In genomic region chr14:28980482-28980881, GRCm38 (mm10) we compare ENCODE assay signal across 13 mouse cellular contexts. TPM values are rescaled to one million over a fixed set of nuclear protein-coding genes. Genes with fewer than 3 reads are reported as not detected.
DNase-seq lines count a peak whose midpoint lies in the region; ATAC-seq and TF ChIP-seq lines count a peak whose summit lies in the region.
"Had no signal": no experiment of that assay in that cellular context is flagged by ENCODE, and none has a peak within 500 bp of the region (broad histone marks: within the 10 kb centered on the region; RNA-seq: fewer than 3 reads in every experiment).

No protein-coding gene starts in this region.

- no peak for TF ChIP-seq EP300 in heart, postnatal 0 days (IDR thresholded peaks at IDR 0.05; ENCODE audit: low read depth)
- TF ChIP-seq EP300 in lung, postnatal 0 days (IDR thresholded peaks at IDR 0.05) = no peak

- no peak for ATAC-seq in heart, postnatal 0 days (ENCODE audit: insufficient read depth, low read depth)
- ATAC-seq in lung, postnatal 0 days = no peak

- no peak overlapping the region for H3K27ac ChIP-seq in heart, postnatal 0 days (ENCODE audit: low read depth)
- H3K27ac ChIP-seq in lung, postnatal 0 days (ENCODE audit: low read length) = no peak overlapping the region

- 55% methylated on average over 3 of the region's 3 CpGs for WGBS in heart, postnatal 0 days
- WGBS in lung, postnatal 0 days = 32% methylated on average over 3 of the region's 3 CpGs

- H3K36me3 ChIP-seq in heart, postnatal 0 days (replicated peaks; ENCODE audit: control insufficient read depth, insufficient read depth, low read length) = no peaks in the 10 kb centered on the region
- no peaks in the 10 kb centered on the region for H3K36me3 ChIP-seq in lung, postnatal 0 days (ENCODE audit: insufficient read depth, low read length)

- H3K4me3 ChIP-seq in heart, postnatal 0 days (ENCODE audit: low read depth, low read length) = no peak overlapping the region
- H3K4me3 ChIP-seq in lung, postnatal 0 days (ENCODE audit: low read depth, low read length) = no peak overlapping the region

- no peaks in the 10 kb centered on the region for H3K27me3 ChIP-seq in heart, postnatal 0 days (ENCODE audit: control insufficient read depth, insufficient read depth, low read length)
- no peaks in the 10 kb centered on the region for H3K27me3 ChIP-seq in lung, postnatal 0 days (replicated peaks; ENCODE audit: insufficient read depth, low read length)

- no peaks in the 10 kb centered on the region for H3K4me1 ChIP-seq in heart, postnatal 0 days (ENCODE audit: control insufficient read depth, insufficient read depth)
- H3K4me1 ChIP-seq in lung, postnatal 0 days (ENCODE audit: insufficient read depth, low read depth, low read length) = no peaks in the 10 kb centered on the region

- H3K9ac ChIP-seq in heart, postnatal 0 days (replicated peaks; ENCODE audit: low read depth, low read length) = no peak overlapping the region
- H3K9ac ChIP-seq in lung, postnatal 0 days (replicated peaks; ENCODE audit: low read depth) = no peak overlapping the region

- H3K4me2 ChIP-seq in heart, postnatal 0 days (ENCODE audit: low read depth, low read length) = no peak overlapping the region
- no peak overlapping the region for H3K4me2 ChIP-seq in lung, postnatal 0 days (replicated peaks; ENCODE audit: low read depth, low read length)

- H3K9me3 ChIP-seq in heart, postnatal 0 days (replicated peaks; ENCODE audit: control insufficient read depth, low read length) = no peaks in the 10 kb centered on the region
- H3K9me3 ChIP-seq in lung, postnatal 0 days (ENCODE audit: low read length) = no peaks in the 10 kb centered on the region

- peak; percentile 28; the same call in 1 of the 2 replicates for TF ChIP-seq CTCF in heart, postnatal 0 days (IDR thresholded peaks at IDR 0.05; ENCODE audit: low read depth)
- TF ChIP-seq CTCF in lung, postnatal 0 days (IDR thresholded peaks at IDR 0.05) = peak; percentile 47

- no peak for DNase-seq in heart, postnatal 0 days (ENCODE audit: low spot score)
- no peak for DNase-seq in heart, adult 9 months (ENCODE audit: low spot score in 2 of 2)
- DNase-seq in lung, postnatal 0 days (ENCODE audit: low spot score) = no peak
- no peak for DNase-seq in lung, postnatal 25 days (ENCODE audit: low spot score)
- peak; percentile 17 for DNase-seq in adipocyte (ENCODE audit: low spot score)
- peak; percentile 12 for DNase-seq in mesoderm, embryonic 11.5 days (ENCODE audit: low read depth, low spot score)
- DNase-seq in layer of hippocampus, adult 9-10 months (ENCODE audit: low spot score) = no peak
- DNase-seq in layer of hippocampus, adult 8-10 months (ENCODE audit: low spot score in 2 of 2) = no peak
- DNase-seq: adrenal gland, postnatal 14 days; cerebellum, adult 18-20 months; heart, adult 18-20 months; layer of hippocampus, postnatal 36 days; right cerebral cortex, adult 18-20 months had no signal

RNA-seq across cellular contexts. Expression of gene Lrtm1, which starts 37.5 kb away (rescaled TPM):
- total RNA-seq in heart, postnatal 0 days (2014; rRNA removed; ENCODE audit: low replicate concordance) = 4.2 and 4.8 TPM in 2 replicates
- polyA plus RNA-seq in heart, postnatal 0 days (2015; fragmentation: Nextera tagmentation; extraction: Ambion mirVana) = 3.2 and 4.8 TPM in 2 replicates
- 0.02 TPM in 1 of 2 replicates, not detected in the other for polyA plus RNA-seq in lung, postnatal 0 days (2015; fragmentation: Nextera tagmentation; extraction: Ambion mirVana)
- total RNA-seq in layer of hippocampus, adult 8-10 months (2022) = not detected
- total RNA-seq: layer of hippocampus, postnatal 36 days had no signal

Comparison
In these comparisons a context has a peak if more than half of its experiments do, and no peak if none do; other contexts are left out.
1. DNase-seq: peak in adipocyte (single experiment) and mesoderm, embryonic 11.5 days (single experiment); none in heart, postnatal 0 days (single experiment), heart, adult 9 months (0 of 2), lung, postnatal 0 days (single experiment), lung, postnatal 25 days (single experiment), layer of hippocampus, adult 9-10 months (single experiment) and layer of hippocampus, adult 8-10 months (0 of 2).